Mouse (Mus musculus) cortical plate, adult 2 months (tissue): ENCODE data around the gene Vmp1.

Source experiments
- CTCF ChIP-seq: fragments of 200-500 bp; IDR thresholded peaks from 2 replicates; pipeline ENCODE4 v1.5.1; 2011; ENCODE audit warnings: mild to moderate bottlenecking, control low read depth, low read length; ENCODE audit not compliant: insufficient read depth; ENCODE audit errors: extremely low read depth
- POLR2A ChIP-seq: fragments of 200-500 bp; IDR thresholded peaks from 2 replicates; pipeline ENCODE4 v1.6.1; 2011; ENCODE audit warnings: mild to moderate bottlenecking, low read length, control low read depth; ENCODE audit not compliant: insufficient read depth; ENCODE audit errors: extremely low read depth

DNA sequence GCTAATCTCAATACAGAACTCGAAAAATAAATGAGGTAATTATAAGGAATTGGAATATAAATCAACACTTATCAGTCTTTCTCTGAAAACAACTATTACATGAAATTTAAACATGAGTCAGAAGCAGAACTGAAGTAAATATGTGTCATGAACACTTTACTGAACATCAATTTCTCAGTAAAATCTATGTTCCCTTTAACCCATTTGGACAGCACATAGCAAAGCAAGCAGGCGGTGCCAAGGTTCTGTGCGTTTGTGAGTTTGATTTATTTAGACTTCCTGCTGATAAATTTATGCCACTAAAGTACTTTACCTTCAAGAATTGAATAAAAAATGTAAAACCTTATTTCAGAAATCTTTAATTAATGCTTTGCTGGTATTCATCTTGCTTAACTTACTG is 54.2 kb downstream of the Vmp1 start:
- TF ChIP-seq CTCF = no peak
- no peak for TF ChIP-seq POLR2A
